Mouse (Mus musculus): ENCODE results near the gene Mpdz.

Mpdz gene

GRCm38 (mm10) chr4:81389263-81389662 lies 53.4 kb downstream of the Mpdz start:
- DNase-seq: no peak

DNA sequence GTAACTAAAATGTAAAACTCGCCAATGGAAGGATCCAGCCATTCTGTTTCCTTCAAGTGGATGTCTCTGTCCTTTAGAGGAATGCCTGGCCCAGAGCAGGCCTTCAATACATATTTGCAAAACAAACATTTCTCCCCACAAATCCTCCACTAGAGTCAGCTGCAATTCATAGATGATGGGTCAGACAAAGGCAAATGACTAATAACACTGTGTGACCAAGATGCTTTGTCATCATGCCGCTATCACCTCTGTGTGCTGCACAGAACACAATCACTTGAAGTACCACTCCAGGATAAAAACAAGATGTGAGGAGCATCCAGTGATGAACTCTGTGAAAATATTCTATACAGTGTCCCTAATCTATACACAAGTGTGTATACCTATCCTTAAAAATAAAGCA lies 55.0 kb downstream of the Mpdz start:
- DNase-seq: no peak

DNA sequence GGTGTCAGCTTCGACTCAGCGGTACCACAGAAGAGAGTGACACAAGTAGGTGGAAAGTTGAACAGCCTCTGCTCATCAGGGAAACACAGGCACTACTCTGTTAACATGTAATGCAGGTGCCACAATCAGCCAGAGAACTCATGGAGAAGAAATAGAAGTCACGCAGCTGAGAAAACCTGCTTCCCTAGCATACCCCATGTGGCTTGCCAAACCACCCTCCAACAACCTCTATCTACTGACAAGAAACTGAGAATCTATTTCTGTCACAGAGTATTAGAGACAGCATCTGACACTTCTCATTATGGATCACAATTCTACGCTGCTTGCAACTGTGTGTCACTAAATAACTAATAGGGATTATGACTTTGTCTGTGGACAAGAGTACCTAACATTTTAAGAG lies 70.3 kb downstream of the Mpdz start:
- no peak for DNase-seq

DNA sequence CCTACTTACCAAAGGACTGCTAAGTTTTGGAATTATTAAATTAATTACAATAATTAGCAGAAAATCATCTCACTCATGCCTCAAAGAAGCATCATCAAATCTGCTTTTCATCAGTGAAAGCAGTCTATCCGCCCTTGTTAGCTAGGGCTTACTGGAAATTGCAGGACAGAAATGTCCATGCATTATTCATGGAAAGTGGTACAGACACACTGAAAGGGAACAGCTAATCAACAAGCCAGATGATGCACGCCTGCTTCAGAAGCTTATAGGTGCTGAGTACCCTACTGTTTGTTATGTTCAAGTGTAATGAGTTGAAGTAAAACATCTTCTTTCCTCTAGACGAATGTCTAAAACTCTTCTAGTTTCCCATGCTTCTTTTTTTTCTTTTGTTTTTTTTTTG lies 91.2 kb downstream of the Mpdz start:
- DNase-seq: no peak

DNA sequence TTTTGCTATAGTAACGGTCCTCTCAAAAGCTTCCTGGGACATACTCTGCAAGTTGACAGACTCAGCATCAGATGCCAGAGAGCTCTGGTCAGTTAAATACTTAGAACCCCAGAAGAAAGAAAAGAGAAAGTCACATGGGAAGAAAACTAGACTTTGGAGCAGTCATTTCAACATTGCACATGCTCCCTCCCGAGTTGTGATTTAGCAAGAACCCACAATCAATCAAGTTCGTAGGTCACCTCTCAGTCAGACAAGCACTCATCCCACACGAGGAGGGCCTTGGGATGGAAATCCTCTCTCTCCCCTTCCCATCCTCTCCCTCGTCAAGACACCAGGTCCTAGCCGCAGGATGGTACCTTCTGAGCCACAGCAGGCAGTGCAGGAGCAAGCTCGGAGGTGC lies 94.0 kb downstream of the Mpdz start:
- no peak for DNase-seq

DNA sequence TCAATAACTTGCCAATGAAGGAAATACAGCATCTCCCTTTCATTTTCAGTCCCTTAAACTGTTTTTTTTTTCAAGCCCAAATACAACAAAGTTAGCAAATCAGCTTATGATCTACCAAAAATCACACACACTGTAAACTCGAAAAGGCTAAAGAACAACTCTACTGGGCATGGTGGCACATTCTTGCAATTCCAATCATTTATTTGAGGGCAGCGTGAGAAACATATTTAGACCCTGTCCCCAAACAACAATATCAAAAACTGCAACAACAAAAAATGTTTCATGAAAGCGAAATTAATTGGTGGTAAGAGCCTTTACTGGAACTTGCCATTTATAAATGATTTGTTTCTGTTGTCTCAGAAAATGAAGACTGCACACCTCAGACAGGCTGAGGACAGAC lies 97.5 kb downstream of the Mpdz start:
- DNase-seq: no peak

GRCm38 (mm10) chr4:81333628-81333991 lies 109.0 kb downstream of the Mpdz start:
- DNase-seq: no peak

GRCm38 (mm10) chr4:81332901-81333627 lies 109.6 kb downstream of the Mpdz start:
- DNase-seq: no peak

DNA sequence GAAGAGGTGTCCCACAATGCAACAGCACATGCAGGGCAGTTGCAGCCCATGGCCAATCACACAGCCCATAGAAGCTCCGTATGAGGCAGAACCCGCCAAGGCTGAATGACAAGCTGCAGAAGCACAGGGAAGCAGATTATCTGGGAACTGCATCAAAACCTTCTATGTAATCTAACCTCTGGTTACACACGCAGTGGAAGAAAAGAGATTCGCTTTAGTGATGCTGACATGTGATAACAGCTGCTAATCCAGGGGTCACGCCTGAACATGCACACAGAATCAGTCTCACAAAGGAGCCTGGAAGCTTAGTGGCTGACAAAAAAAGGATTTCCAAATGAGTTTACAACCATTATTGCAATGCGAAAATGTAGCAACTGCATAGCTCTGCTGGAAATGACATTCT lies 110.2 kb downstream of the Mpdz start:
- no peak for DNase-seq

DNA sequence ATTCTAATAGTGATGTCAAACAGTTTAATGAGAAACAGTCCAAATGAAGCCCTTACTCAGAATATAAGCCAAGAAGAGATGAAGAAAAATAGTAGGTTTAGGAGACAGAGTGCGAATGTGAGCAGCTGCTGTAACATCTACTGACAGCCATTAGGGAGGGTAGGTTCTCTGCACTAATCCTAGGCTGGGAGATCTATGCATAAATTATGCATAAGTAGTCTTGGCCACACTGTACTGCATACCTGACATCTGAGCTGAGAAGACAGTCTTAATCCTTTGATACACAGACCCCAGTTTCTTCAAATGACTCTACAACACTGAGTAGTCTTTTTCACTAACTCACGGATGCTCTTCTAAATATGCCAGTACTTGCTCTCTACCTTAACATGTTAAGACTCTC lies 114.9 kb downstream of the Mpdz start:
- no peak for DNase-seq

DNA sequence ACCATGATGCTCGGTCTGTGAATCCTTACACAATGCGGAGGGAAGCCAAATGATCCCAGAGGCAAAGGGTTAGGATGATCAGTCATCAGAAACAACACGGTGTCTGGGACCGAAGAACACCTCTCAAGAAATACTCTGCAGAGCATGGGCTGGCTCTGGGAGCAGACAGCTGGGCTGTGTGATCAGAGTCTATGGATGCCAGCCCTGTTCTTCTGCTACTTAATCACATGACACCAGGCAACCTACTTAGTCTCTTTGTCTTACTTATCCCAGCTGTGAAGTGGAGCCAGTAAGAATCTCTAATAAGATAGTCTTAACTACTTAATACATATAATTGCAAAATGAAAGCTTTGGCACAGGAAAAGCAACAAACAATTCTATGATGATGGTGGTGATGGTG lies 118.8 kb downstream of the Mpdz start:
- DNase-seq: no peak

DNA sequence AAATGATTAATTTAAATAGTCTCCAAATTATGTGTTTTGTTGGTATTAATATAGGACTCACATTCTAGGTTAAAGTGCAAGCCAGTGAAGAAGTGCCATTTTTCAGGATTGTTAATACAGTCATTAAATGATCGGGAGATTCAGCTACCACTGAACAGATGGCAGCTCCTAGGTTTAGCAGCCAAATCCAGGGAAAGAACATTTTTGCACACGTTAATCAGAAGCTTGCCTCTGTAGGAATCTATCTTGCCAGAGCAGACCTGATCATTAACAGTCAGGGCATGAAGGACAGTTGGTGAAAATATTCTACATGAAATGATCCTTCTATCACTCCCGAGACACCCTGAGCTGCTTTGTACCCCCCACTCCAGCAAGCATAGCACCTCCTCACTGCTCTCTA lies 120.4 kb downstream of the Mpdz start:
- DNase-seq: peak; percentile 42

DNA sequence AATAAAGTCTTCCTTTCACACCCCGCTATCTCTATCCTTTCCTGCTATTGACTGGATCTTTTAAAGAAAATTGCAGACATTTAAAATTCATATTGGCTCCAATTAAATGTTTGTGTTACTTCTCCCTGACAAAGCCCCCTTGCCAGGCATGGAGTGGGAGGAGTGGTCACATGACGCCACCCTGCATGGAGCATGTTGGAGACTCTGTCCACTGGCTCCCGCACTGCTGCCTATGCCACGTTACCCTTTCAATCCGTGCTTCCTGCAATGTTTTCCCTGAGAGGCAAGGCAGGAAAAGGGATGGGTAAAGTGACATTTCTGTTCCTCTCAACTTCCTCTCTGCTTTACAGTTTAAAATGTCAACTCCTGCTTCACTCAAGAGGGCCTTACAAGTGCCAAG lies 128.0 kb downstream of the Mpdz start:
- DNase-seq: no peak

- no peak for DNase-seq
Measured at GRCm38 (mm10) chr4:81313246-81313645, 129.4 kb downstream of the Mpdz start.

- DNase-seq: no peak
Measured at GRCm38 (mm10) chr4:81310168-81310474, 132.5 kb downstream of the Mpdz start.

- no peak for DNase-seq
Measured at GRCm38 (mm10) chr4:81309473-81310167, 133.0 kb downstream of the Mpdz start.

DNA sequence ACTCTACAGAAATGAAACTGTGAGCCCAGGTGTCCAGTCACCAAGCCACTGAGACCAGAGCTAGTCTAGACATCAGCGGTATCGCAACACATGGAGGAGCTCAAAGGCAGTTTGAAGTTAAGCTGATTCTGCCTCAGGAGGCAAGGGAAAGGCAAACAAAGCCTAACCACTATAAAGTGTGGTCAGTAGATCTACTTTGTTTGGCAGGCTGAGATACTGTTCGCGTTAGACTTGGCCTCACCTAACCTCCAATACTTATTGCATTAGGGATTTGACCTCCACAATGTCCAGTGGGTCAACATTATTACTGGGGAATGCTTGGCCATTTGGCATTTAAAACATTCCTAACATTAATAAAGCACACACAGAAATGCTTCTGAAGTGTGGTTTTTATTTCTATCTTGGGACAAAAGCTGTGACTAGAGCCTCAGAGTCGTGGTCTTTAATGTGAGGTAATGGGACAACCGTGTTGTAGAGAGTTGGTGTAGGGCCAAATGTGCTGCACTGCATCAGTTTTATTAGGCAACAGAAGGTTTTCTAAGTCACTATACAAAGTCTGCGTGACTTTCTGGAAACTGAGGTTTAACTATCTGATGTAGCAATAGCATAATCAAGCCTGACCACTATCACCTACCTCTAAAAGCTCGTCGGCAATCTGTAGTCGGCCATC lies 134.9 kb downstream of the Mpdz start:
- no peak for DNase-seq

GRCm38 (mm10) chr4:81302056-81302455 lies 140.6 kb downstream of the Mpdz start:
- no peak for DNase-seq

GRCm38 (mm10) chr4:81298384-81298783 lies 144.2 kb downstream of the Mpdz start:
- DNase-seq: no peak

DNA sequence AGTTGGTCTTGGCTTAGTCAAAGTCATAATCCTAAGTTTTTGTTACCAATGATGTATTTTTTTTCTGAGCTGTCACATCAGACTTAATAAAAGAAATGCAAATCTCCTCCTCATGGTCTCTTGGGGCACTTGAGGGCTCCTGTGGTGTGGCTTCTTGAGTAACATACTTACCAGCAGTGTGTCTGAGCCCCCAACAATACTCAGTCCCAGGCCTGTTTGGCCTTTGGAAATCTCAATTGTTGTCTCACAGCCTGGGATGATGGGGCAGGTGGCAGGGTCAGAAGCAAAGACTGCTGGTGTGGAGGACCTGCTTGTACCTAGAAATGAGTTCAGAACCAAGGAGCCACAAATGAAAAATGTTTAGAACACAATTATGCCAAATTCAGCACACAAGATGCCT lies 149.3 kb downstream of the Mpdz start:
- no peak for DNase-seq

DNA sequence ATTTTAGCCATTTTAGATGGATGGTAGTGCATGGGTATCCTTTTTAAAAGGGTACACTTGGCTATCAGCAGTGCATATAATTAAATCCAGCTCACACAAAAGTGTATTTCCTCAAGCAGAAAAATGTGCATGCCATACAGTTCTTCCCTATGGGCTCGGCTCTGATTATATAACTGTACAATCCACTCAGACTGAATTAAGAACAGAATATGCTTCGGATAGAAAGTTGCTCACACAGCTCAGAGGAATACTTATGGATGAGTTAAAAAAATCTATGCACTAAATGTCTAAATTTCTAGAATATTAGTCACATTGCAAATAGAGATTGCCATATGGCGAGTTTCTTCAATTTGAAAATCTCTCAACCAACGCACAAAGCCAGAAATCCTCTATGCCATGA lies 157.1 kb downstream of the Mpdz start:
- DNase-seq: no peak

DNA sequence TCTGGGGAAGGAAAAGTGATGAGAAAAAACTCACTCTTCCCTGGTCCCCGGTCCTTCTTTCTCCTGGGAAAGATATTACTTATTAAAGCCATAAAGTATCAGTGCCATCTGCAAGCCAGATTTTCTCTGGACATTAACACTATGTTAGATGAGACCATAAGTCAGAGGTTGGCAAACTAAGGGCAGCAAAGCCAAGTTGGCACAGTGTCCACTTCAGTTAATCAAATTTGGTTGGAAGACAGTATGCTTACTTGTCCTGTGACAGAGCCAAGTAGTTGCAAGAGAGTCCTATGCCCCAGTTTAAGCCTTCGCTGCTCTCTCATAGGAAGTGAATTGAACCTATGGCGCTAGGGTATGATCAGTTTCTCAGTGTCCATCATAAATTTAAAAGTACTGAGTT lies 159.0 kb downstream of the Mpdz start:
- DNase-seq: peak; percentile 49

GRCm38 (mm10) chr4:81283081-81283480 lies 159.5 kb downstream of the Mpdz start:
- DNase-seq: no peak

DNA sequence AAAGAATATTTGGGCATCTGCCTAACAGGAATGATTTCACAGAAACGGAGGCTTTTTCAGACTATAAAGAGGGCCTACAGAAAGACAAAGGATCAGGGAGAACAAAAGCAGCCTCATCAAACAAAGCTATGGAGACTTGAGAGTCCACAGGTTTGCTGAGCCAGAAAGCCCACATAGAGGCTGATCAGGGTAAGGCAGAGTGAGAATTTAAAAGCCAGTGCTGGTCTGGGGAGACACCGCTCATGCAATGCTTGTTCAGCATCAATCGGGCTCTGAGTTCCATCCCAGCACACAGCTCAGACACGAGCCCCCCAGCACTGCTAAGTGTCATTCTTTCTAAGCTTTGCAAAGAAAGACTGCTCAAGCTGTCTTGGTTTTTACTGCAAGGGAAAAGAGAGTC lies 162.5 kb downstream of the Mpdz start:
- no peak for DNase-seq

DNA sequence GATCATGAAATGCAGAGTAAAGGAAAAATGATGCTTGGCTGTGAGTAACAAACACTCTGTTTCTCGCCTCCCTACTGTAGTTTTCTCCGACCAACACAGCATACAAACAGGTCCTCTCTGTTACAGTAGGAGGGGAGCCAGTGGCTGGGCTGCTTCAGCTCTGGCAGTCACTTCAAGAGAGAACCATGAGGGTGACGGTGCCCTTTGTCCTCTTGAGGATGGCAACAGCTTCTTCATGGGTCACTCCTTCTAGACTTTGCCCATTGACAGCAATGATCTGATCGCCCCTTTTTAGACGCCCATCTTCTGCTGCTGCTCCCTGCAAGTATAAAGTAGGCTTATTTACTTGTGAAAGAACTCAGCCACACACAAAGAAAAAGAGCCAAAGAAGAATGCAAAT lies 163.2 kb downstream of the Mpdz start:
- peak; percentile 91 for DNase-seq
